Mouse (Mus musculus) heart, adult 2 months (tissue): Measurements from ENCODE around the gene Uba6. TPM values are rescaled to one million over a fixed set of nuclear protein-coding genes. Genes with fewer than 3 reads are reported as not detected.

ENCODE experiments used
- DNase-seq, 2 experiments: peaks; one replicate each; pipeline ENCODE4 v3.0.0; 2021
- H3K27ac ChIP-seq: fragments of 200-600 bp; 2 replicates; pipeline ENCODE4 v1.8.1; 2022
- H3K27me3 ChIP-seq: fragments of 200-500 bp; 2 replicates; pipeline ENCODE4 v1.6.1; 2012; ENCODE audit warnings: mild to moderate bottlenecking, low read length, inconsistent platforms, mixed read lengths; ENCODE audit not compliant: control insufficient read depth, insufficient read depth
- H3K36me3 ChIP-seq: fragments of 200-500 bp; 2 replicates; pipeline ENCODE4 v1.6.1; 2012; ENCODE audit warnings: low read length, inconsistent platforms; ENCODE audit not compliant: control insufficient read depth, insufficient read depth
- H3K4me1 ChIP-seq: fragments of 200-500 bp; 2 replicates; pipeline ENCODE4 v1.6.1; 2011; ENCODE audit warnings: low read length; ENCODE audit not compliant: control insufficient read depth, insufficient read depth
- H3K4me3 ChIP-seq: fragments of 200-600 bp; 2 replicates; pipeline ENCODE4 v1.8.1; 2022
- H3K79me2 ChIP-seq: fragments of 200-500 bp; replicated peaks from 2 replicates; pipeline ENCODE4 v1.6.1; 2012; ENCODE audit warnings: mild to moderate bottlenecking, inconsistent platforms, low read length, moderate library complexity, mixed read lengths; ENCODE audit not compliant: control insufficient read depth, insufficient read depth
- H3K9ac ChIP-seq: fragments of 200-500 bp; 2 replicates; pipeline ENCODE4 v1.6.1; 2012; ENCODE audit warnings: low read depth, mild to moderate bottlenecking, control low read depth, inconsistent platforms, low read length, mixed read lengths
- CTCF ChIP-seq: fragments of 200-600 bp; IDR thresholded peaks from 2 replicates; pipeline ENCODE4 v1.8.1; 2022; ENCODE audit warnings: antibody characterized with exemption, mild to moderate bottlenecking, moderate library complexity
- EP300 ChIP-seq: fragments of 200-500 bp; IDR thresholded peaks from 2 replicates; pipeline ENCODE4 v1.6.1; 2011; ENCODE audit warnings: low read depth, low read length, control low read depth; ENCODE audit not compliant: insufficient read depth
- POLR2A ChIP-seq: fragments of 200-500 bp; IDR thresholded peaks from 2 replicates; pipeline ENCODE4 v1.6.1; 2011; ENCODE audit warnings: mild to moderate bottlenecking, low read depth, low read length, control low read depth; ENCODE audit not compliant: insufficient read depth
- WGBS: fragments of 180-500 bp; shearing (Covaris S2); methylation state at CpG from one replicate; pipeline ENCODE4 v1.1.7; 2018; 5-methylcytosine and 5-hydroxymethylcytosine counted together
- intact Hi-C: fragments of 180-260 bp; cut with DNase I; formaldehyde crosslinking; loops from one replicate; pipeline ENCODE4 v1.15.1; 2025
- polyA plus RNA-seq: library from polyadenylated mRNA; depleted of rRNA; stranded (reverse); fragments of >200 nt; gene quantifications from 2 replicates; pipeline ENCODE4 v1.2.3, GENCODE M21; 2012; rRNA removed
- total RNA-seq, 2 experiments: library from RNA; stranded (reverse); gene quantifications; 2 replicates each; pipeline ENCODE4 v1.2.3; 2021

Uba6 gene
- total and polyA plus RNA-seq, 3 experiments: 1.4 to 8.8 (median 6.3) TPM

GRCm38 (mm10) chr5:86063501-86063900 is 109.1 kb downstream of the Uba6 start:
- intact Hi-C loops: no loop called here
- DNase-seq: no peak
- no peak overlapping the region for H3K27ac ChIP-seq
- WGBS: 74% methylated on average over 1 of the region's 1 CpGs
- H3K4me3 ChIP-seq: no peak overlapping the region
- H3K9ac ChIP-seq: no peak overlapping the region
- no peaks in the 10 kb centered on the region for H3K36me3 ChIP-seq
- H3K79me2 ChIP-seq: no peaks in the 10 kb centered on the region
- H3K4me1 ChIP-seq: no peaks in the 10 kb centered on the region; the same call in 1 of the 2 replicates
- TF ChIP-seq EP300: no peak
- TF ChIP-seq CTCF: no peak
- no peak for TF ChIP-seq POLR2A
- no peaks in the 10 kb centered on the region for H3K27me3 ChIP-seq

Other genes with a start within 250 kb of the Uba6 start
- 1 to 10 TPM; 4.3 to 5.3 TPM for gene Cenpc1, start 107.2 kb downstream of the Uba6 start, total RNA-seq
- gene Cenpc1, start 107.2 kb downstream of the Uba6 start, polyA plus RNA-seq: 2.3 and 3.0 TPM in 2 replicates
- gene Stap1, start 101.1 kb downstream of the Uba6 start, total RNA-seq: under 1 TPM; 0.64 to 0.68 TPM
- 0.56 and 0.57 TPM in 2 replicates for gene Stap1, start 101.1 kb downstream of the Uba6 start, polyA plus RNA-seq
- under 1 TPM; 0.34 to 0.45 TPM for gene Gnrhr, start 25.1 kb upstream of the Uba6 start, total RNA-seq
- 0.14 TPM in 1 of 2 replicates, not detected in the other for gene Gnrhr, start 25.1 kb upstream of the Uba6 start, polyA plus RNA-seq
- gene Tmprss11c, start 116.5 kb upstream of the Uba6 start, total RNA-seq: not detected
- gene Tmprss11c, start 116.5 kb upstream of the Uba6 start, polyA plus RNA-seq: not detected in 2 replicates
- not detected for gene Tmprss11d, start 200.6 kb upstream of the Uba6 start, total RNA-seq
- gene Tmprss11d, start 200.6 kb upstream of the Uba6 start, polyA plus RNA-seq: not detected in 2 replicates